Mouse (Mus musculus): ENCODE measurements around the gene Mall. TPM values are rescaled to one million over a fixed set of nuclear protein-coding genes. Genes with fewer than 3 reads are reported as not detected.

Mall gene
- 1 to 10 TPM; 5.1 to 6.0 TPM for total RNA-seq (2021)
- long read RNA-seq, experiment 1, partial matches to known transcripts, result 1 of 9 reads
- long read RNA-seq, experiment 1, other reads (novel, unspliced or antisense), result 6 of 9 reads
- long read RNA-seq, experiment 2, partial matches to known transcripts, result 0 of 2 reads
- long read RNA-seq, experiment 2, other reads (novel, unspliced or antisense), result 1 of 2 reads

GRCm38 (mm10) chr2:127729671-127730070, at the start of gene Mall:
Mall (minus strand) TSS chr2:127729932.
- DNase-seq, result no peak

GRCm38 (mm10) chr2:127778451-127778850, 48.7 kb upstream of the Mall start:
- DNase-seq, result no peak

- DNase-seq, result no peak
These were observed 45.3 kb upstream of the Mall start for GRCm38 (mm10) chr2:127775013-127775412.

- no peak for DNase-seq
These were observed 44.8 kb upstream of the Mall start for GRCm38 (mm10) chr2:127774578-127774941.

- no peak for DNase-seq
These were observed 44.3 kb upstream of the Mall start for GRCm38 (mm10) chr2:127773938-127774577.

GRCm38 (mm10) chr2:127761587-127761986, 31.9 kb upstream of the Mall start:
- DNase-seq, result no peak

- no peak for DNase-seq
These were observed 30.8 kb upstream of the Mall start for GRCm38 (mm10) chr2:127760429-127761000.

GRCm38 (mm10) chr2:127760014-127760413, 30.3 kb upstream of the Mall start:
- no peak for DNase-seq

GRCm38 (mm10) chr2:127759157-127759880, 29.6 kb upstream of the Mall start:
- peak; percentile 79 for DNase-seq

GRCm38 (mm10) chr2:127757171-127757570, 27.4 kb upstream of the Mall start:
- no peak for DNase-seq

GRCm38 (mm10) chr2:127754113-127754512, 24.4 kb upstream of the Mall start:
- DNase-seq, result no peak

GRCm38 (mm10) chr2:127751849-127752610, 22.3 kb upstream of the Mall start:
- DNase-seq, result no peak

- no peak for DNase-seq
These were observed 19.6 kb upstream of the Mall start for GRCm38 (mm10) chr2:127749376-127749775.

- no peak for DNase-seq
These were observed 18.6 kb upstream of the Mall start for GRCm38 (mm10) chr2:127748316-127748715.

- no peak for DNase-seq
These were observed 12.9 kb upstream of the Mall start for GRCm38 (mm10) chr2:127742637-127743036.

- DNase-seq, result peak; percentile 37
These were observed 11.2 kb upstream of the Mall start for GRCm38 (mm10) chr2:127740756-127741519.

GRCm38 (mm10) chr2:127737885-127738284, 8.2 kb upstream of the Mall start:
- DNase-seq, result no peak

- DNase-seq, result no peak
These were observed 7.0 kb upstream of the Mall start for GRCm38 (mm10) chr2:127736631-127737209.

GRCm38 (mm10) chr2:127735512-127736145, 5.9 kb upstream of the Mall start:
- no peak for DNase-seq

GRCm38 (mm10) chr2:127734889-127735288, 5.2 kb upstream of the Mall start:
- DNase-seq, result no peak

Data from adrenal gland, postnatal 10 days (tissue).